Mouse (Mus musculus): ENCODE measurements around the gene Atp6v1f. TPM values are rescaled to one million over a fixed set of nuclear protein-coding genes. Genes with fewer than 3 reads are reported as not detected.

Gene Atp6v1f
- total RNA-seq, 1 experiment, result 182 TPM

- DNase-seq (ENCODE audit: low read depth, low spot score), result no peak
- Histone ChIP-seq H3K9me3 (ENCODE audit: control insufficient read depth, insufficient read depth, low read depth, low read length) (no peaks in the 10 kb centered on the region), H3K27ac (ENCODE audit: insufficient read depth, low read depth, low read length, poor library complexity, severe bottlenecking) (no peak overlapping the region), H3K36me3 (ENCODE audit: control insufficient read depth, insufficient read depth, low read length, poor library complexity, severe bottlenecking) (no peaks in the 10 kb centered on the region), H3K9ac (ENCODE audit: insufficient read depth, low read depth, low read length, poor library complexity, severe bottlenecking) (no peak overlapping the region), H3K4me1 (ENCODE audit: control insufficient read depth in 2 of 2, insufficient read depth in 2 of 2, low read length in 2 of 2, poor library complexity in 1 of 2) (peaks cover 0 to 23% of the 10 kb centered on the region in 2 experiments; a peak in 2 of 4 replicates), H3K4me3 (ENCODE audit: insufficient read depth in 1 of 2, low read depth in 1 of 2, low read length in 2 of 2, poor library complexity in 1 of 2, severe bottlenecking in 1 of 2) (peak overlapping the region; percentile 33 to 63; a peak in 3 of 4 replicates)
- in situ Hi-C loops (cut with MboI; ENCODE audit: low sequenced_read_pairs in 2 of 2, unreplicated experiment in 2 of 2), result no loop called here
- TF ChIP-seq HCFC1 (IDR thresholded peaks at IDR 0.05; ENCODE audit: borderline replicate concordance, insufficient read depth, low read length), result no peak
- no peak for TF ChIP-seq ZC3H11A (IDR thresholded peaks at IDR 0.05; ENCODE audit: borderline replicate concordance, low read depth, low read length)
- TF ChIP-seq ZNF384 (IDR thresholded peaks at IDR 0.05; ENCODE audit: low read depth, low read length), result no peak
- no peak for TF ChIP-seq CHD2 (IDR thresholded peaks at IDR 0.05; ENCODE audit: low read depth, low read length)
- no peak for TF ChIP-seq MAFK (IDR thresholded peaks at IDR 0.05; ENCODE audit: insufficient read depth, low read depth, low read length)
Measured at GRCm38 (mm10) chr6:29432676-29433037, 34.9 kb upstream of the Atp6v1f start.

- in situ Hi-C loops (cut with MboI; ENCODE audit: low sequenced_read_pairs in 2 of 2, unreplicated experiment in 2 of 2), result no loop called here
Measured at GRCm38 (mm10) chr6:29433038-29433803, 34.3 kb upstream of the Atp6v1f start, which contains the start of gene Flnc. Gene Flnc (plus strand): TSS chr6:29433256.

DNA sequence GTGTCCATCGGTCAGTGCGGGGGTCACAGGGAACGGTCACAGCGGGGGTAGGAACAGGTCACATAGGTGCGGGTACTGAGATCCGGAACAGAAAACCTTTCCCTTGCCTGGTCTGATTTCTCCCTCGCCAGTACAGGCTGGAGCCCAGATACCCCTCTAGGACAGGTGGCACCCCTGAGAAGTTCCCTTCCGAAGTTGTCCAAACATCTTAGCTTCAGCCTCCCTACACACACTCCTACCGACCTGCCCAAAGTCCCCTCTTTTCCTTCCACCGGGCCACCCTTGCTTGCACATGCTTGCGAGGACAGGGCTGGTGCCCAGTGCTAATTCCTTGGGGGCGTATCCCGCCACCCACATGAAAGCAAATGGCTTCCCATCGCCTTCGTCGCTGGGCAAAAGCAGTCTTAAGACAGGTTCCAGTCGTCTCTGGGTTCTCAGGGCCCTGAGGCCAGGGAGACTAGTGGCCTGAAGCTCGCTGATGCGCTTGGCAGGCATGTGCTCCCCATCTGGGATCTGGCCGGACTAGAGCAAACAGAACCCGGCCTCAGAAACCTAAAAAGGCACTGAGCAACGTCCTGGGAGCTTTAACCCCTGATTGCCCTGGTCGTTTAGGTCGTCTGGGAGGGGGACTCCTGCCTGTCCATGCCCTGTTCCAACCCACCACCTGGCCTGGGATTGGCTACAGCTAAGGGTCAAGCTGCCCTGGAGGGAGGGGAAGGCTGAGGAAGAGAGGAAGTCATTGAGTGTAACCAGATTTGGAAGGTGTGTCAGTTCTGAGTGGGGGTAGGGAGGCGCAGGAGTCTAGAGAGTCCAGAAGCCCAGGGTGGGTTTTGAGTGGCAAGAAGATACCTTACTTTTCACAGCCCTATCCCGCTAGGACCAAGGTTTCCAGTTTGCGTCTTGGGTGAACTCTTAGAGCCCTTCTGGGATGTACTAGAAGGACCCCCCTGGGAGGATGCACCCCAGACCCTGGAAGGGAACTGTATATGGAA lies 33.4 kb upstream of the Atp6v1f start:
- DNase-seq (ENCODE audit: low read depth, low spot score), result no peak
- Histone ChIP-seq H3K36me3 (ENCODE audit: control insufficient read depth, insufficient read depth, low read length, poor library complexity, severe bottlenecking) (no peaks in the 10 kb centered on the region), H3K27ac (ENCODE audit: insufficient read depth, low read depth, low read length, poor library complexity, severe bottlenecking) (peak overlapping the region; percentile 16; the same call in 1 of the 2 replicates), H3K9ac (ENCODE audit: insufficient read depth, low read depth, low read length, poor library complexity, severe bottlenecking) (peak overlapping the region; percentile 34), H3K4me1 (ENCODE audit: control insufficient read depth in 2 of 2, insufficient read depth in 2 of 2, low read length in 2 of 2, poor library complexity in 1 of 2) (peaks cover 0 to 23% of the 10 kb centered on the region in 2 experiments; a peak in 2 of 4 replicates), H3K4me3 (ENCODE audit: insufficient read depth in 1 of 2, low read depth in 1 of 2, low read length in 2 of 2, poor library complexity in 1 of 2, severe bottlenecking in 1 of 2) (peak overlapping the region; percentile 33 to 63), H3K9me3 (ENCODE audit: control insufficient read depth, insufficient read depth, low read depth, low read length) (no peaks in the 10 kb centered on the region)
- in situ Hi-C loops (cut with MboI; ENCODE audit: low sequenced_read_pairs in 2 of 2, unreplicated experiment in 2 of 2), result no loop called here
- TF ChIP-seq MAFK (IDR thresholded peaks at IDR 0.05; ENCODE audit: insufficient read depth, low read depth, low read length) (no peak), HCFC1 (IDR thresholded peaks at IDR 0.05; ENCODE audit: borderline replicate concordance, insufficient read depth, low read length) (no peak), ZNF384 (IDR thresholded peaks at IDR 0.05; ENCODE audit: low read depth, low read length) (no peak), CHD2 (IDR thresholded peaks at IDR 0.05; ENCODE audit: low read depth, low read length) (no peak), ZC3H11A (IDR thresholded peaks at IDR 0.05; ENCODE audit: borderline replicate concordance, low read depth, low read length) (no peak)

More at GRCm38 (mm10) chr6:29433038-29433803, 34.3 kb upstream of the Atp6v1f start, which contains the start of gene Flnc:
- no peaks in the 10 kb centered on the region for H3K36me3 ChIP-seq (ENCODE audit: control insufficient read depth, insufficient read depth, low read length, poor library complexity, severe bottlenecking)
- H3K4me3 ChIP-seq (ENCODE audit: insufficient read depth in 1 of 2, low read depth in 1 of 2, low read length in 2 of 2, poor library complexity in 1 of 2, severe bottlenecking in 1 of 2), result peak within 1 kb of the TSS; percentile 33 to 63
- H3K9ac ChIP-seq (ENCODE audit: insufficient read depth, low read depth, low read length, poor library complexity, severe bottlenecking), result peak within 1 kb of the TSS; percentile 34
- H3K4me1 ChIP-seq (ENCODE audit: control insufficient read depth in 2 of 2, insufficient read depth in 2 of 2, low read length in 2 of 2, poor library complexity in 1 of 2), result peaks cover 0 to 23% of the 10 kb centered on the region in 2 experiments; a peak in 2 of 4 replicates
- no peak for TF ChIP-seq MAFK (IDR thresholded peaks at IDR 0.05; ENCODE audit: insufficient read depth, low read depth, low read length)
- TF ChIP-seq CHD2 (IDR thresholded peaks at IDR 0.05; ENCODE audit: low read depth, low read length), result no peak
- no peak for TF ChIP-seq ZC3H11A (IDR thresholded peaks at IDR 0.05; ENCODE audit: borderline replicate concordance, low read depth, low read length)
- TF ChIP-seq ZNF384 (IDR thresholded peaks at IDR 0.05; ENCODE audit: low read depth, low read length), result no peak
- no peak for TF ChIP-seq HCFC1 (IDR thresholded peaks at IDR 0.05; ENCODE audit: borderline replicate concordance, insufficient read depth, low read length)
- H3K27ac ChIP-seq (ENCODE audit: insufficient read depth, low read depth, low read length, poor library complexity, severe bottlenecking), result no peak within 1 kb of the TSS
- no peaks in the 10 kb centered on the region for H3K9me3 ChIP-seq (ENCODE audit: control insufficient read depth, insufficient read depth, low read depth, low read length)
- DNase-seq (ENCODE audit: low read depth, low spot score), result no peak
